Mouse (Mus musculus) lung, postnatal 0 days (tissue): ENCODE data around the gene Runx2.

ENCODE experiments used
- CTCF ChIP-seq: IDR thresholded peaks from 2 replicates; pipeline ENCODE4 v1.5.1; 2016; ENCODE audit warnings: antibody characterized with exemption, mild to moderate bottlenecking
- EP300 ChIP-seq: IDR thresholded peaks from 2 replicates; pipeline ENCODE4 v1.6.1; 2016; ENCODE audit warnings: antibody characterized with exemption, mild to moderate bottlenecking, control low read depth

DNA sequence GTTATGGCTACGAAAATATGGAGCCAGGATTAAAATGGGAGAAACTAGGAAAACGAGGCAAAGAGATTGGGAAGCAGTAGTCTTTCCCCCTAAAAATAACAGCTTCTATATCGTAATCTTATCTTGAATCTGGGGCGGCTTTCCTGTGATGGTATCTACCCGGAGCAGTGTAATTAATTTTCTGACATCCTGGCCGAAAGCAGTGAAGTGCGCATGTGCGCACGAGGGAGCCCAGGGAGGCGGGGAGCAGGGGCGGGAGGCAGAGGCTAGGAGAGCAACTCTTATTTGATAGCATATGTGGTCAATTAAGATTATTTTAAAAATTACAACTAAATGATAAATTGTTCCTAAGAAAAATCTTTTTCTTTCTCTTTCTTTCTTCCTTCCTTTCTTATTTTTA lies 195.9 kb downstream of the Runx2 start:
- TF ChIP-seq EP300 (no peak), CTCF (no peak)
